Mouse (Mus musculus): ENCODE data around the gene Gm13695. TPM values are rescaled to one million over a fixed set of nuclear protein-coding genes. Genes with fewer than 3 reads are reported as not detected.
"Not testable (repeated sequence)": the region's sequence is repeated elsewhere in the genome, so short reads cannot be mapped to it uniquely, and the experiment has no call there.

Gm13695 gene
- polyA plus RNA-seq, 1 experiment from 2014 or later = not detected

DNA sequence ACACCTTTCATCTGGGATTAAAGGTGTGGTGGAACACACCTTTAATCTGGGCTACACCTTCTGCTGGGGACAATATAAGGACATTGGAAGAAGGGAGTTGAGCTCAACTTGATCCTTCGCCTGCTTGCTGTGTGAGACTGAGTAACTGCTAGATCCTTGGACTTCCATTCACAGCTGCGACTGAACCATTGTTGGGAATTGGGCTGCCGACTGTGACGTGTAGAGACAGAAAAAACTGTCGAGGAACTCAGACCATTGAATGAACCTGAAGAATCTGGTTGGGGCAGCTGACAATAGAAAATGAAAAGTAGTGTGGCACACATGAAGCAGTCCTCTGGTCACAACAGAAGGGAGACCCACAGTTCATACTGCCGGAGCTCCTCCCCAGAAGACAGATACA is 17.3 kb downstream of the Gm13695 start, which contains the start of gene Gm13697:
Gene Gm13697 (plus strand): TSS at position 301 of the 400 bp plus-strand sequence.
- H3K4me2 ChIP-seq (ENCODE audit: low read depth, low read length); H3K27me3 ChIP-seq (ENCODE audit: control insufficient read depth, insufficient read depth, low read depth, low read length); H3K9me3 ChIP-seq (replicated peaks; ENCODE audit: control insufficient read depth, low read length); ATAC-seq (ENCODE audit: low read depth); H3K36me3 ChIP-seq (ENCODE audit: control insufficient read depth, insufficient read depth); H3K4me1 ChIP-seq (ENCODE audit: control insufficient read depth, low read depth, low read length); H3K9ac ChIP-seq (ENCODE audit: low read depth, low read length); H3K27ac ChIP-seq (ENCODE audit: low read length); H3K4me3 ChIP-seq (ENCODE audit: low read depth, low read length): not testable (repeated sequence)
- WGBS (ENCODE audit: insufficient replicate concordance) = no CpG with 5 or more reads among the region's 6 CpGs

DNA sequence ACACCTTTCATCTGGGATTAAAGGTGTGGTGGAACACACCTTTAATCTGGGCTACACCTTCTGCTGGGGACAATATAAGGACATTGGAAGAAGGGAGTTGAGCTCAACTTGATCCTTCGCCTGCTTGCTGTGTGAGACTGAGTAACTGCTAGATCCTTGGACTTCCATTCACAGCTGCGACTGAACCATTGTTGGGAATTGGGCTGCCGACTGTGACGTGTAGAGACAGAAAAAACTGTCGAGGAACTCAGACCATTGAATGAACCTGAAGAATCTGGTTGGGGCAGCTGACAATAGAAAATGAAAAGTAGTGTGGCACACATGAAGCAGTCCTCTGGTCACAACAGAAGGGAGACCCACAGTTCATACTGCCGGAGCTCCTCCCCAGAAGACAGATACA is 23.1 kb downstream of the Gm13695 start, which contains the start of gene Gm13691:
Gene Gm13691 (plus strand): TSS at position 301 of the 400 bp plus-strand sequence.
- H3K27me3 ChIP-seq (ENCODE audit: control insufficient read depth, insufficient read depth, low read depth, low read length); H3K9me3 ChIP-seq (replicated peaks; ENCODE audit: control insufficient read depth, low read length); H3K4me1 ChIP-seq (ENCODE audit: control insufficient read depth, low read depth, low read length); H3K9ac ChIP-seq (ENCODE audit: low read depth, low read length); H3K36me3 ChIP-seq (ENCODE audit: control insufficient read depth, insufficient read depth); H3K27ac ChIP-seq (ENCODE audit: low read length); H3K4me2 ChIP-seq (ENCODE audit: low read depth, low read length); H3K4me3 ChIP-seq (ENCODE audit: low read depth, low read length); ATAC-seq (ENCODE audit: low read depth): not testable (repeated sequence)
- no CpG with 5 or more reads among the region's 6 CpGs for WGBS (ENCODE audit: insufficient replicate concordance)

DNA sequence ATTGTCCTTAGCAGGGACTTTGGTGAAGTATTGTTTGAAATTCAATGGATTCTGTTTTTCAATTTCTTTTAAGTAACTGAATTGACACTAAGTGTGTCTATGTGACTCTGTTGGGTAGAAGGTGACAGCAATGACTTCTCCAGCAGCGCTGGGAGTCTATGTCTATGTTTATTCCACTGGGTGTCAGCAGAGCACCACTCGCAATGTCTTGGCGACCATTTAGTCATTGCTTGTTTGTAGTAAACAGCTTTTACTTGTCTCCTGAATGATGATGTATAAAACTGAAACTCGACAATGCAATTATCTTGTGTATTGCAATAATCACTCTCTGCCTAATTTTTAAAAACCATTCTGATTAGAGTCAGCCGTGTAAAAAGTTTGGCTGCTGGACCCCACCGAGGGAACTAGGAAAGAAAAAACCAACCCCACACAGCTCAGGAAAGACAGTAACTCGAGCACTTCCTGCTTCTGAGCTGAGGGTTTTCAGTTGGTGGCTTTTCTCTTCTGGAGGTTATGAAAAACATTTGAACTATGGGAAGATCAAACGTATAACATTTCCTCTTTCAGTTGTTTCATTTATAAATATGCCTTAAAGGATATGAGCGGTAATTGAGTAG is 26.6 kb downstream of the Gm13695 start:
- not testable (repeated sequence) for H3K9ac ChIP-seq (ENCODE audit: low read depth, low read length); H3K9me3 ChIP-seq (replicated peaks; ENCODE audit: control insufficient read depth, low read length); H3K27ac ChIP-seq (ENCODE audit: low read length); H3K36me3 ChIP-seq (ENCODE audit: control insufficient read depth, insufficient read depth); H3K27me3 ChIP-seq (ENCODE audit: control insufficient read depth, insufficient read depth, low read depth, low read length); H3K4me1 ChIP-seq (ENCODE audit: control insufficient read depth, low read depth, low read length)
- peak; percentile 51; the same call in 1 of the 2 replicates for ATAC-seq (ENCODE audit: low read depth)
- Histone ChIP-seq H3K4me2 (ENCODE audit: low read depth, low read length) (peak overlapping the region; percentile 20; the same call in 1 of the 2 replicates), H3K4me3 (ENCODE audit: low read depth, low read length) (0 out of 2 replicates have a peak overlapping the region, but pooled peaks have one; percentile 6)
- WGBS (ENCODE audit: insufficient replicate concordance) = 9% methylated on average over 7 of the region's 9 CpGs

DNA sequence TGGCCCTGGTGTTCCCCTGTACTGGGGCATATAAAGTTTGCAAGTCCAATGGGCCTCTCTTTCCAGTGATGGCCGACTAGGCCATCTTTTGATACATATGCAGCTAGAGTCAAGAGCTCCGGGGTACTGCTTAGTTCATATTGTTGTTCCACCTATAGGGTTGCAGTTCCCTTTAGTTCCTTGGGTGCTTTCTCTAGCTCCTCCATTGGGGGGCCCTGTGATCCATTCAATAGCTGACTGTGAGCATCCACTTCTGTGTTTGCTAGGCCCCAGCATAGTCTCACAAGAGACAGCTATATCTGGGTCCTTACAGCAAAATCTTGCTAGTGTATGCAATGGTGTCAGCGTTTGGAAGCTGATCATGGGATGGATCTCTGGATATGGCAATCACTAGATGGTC is 27.4 kb downstream of the Gm13695 start:
- ATAC-seq (ENCODE audit: low read depth); H3K9ac ChIP-seq (ENCODE audit: low read depth, low read length); H3K27me3 ChIP-seq (ENCODE audit: control insufficient read depth, insufficient read depth, low read depth, low read length); H3K27ac ChIP-seq (ENCODE audit: low read length); H3K4me1 ChIP-seq (ENCODE audit: control insufficient read depth, low read depth, low read length); H3K4me3 ChIP-seq (ENCODE audit: low read depth, low read length); H3K36me3 ChIP-seq (ENCODE audit: control insufficient read depth, insufficient read depth); H3K4me2 ChIP-seq (ENCODE audit: low read depth, low read length); H3K9me3 ChIP-seq (replicated peaks; ENCODE audit: control insufficient read depth, low read length): not testable (repeated sequence)
- WGBS (ENCODE audit: insufficient replicate concordance) = no CpG with 5 or more reads among the region's 3 CpGs

DNA sequence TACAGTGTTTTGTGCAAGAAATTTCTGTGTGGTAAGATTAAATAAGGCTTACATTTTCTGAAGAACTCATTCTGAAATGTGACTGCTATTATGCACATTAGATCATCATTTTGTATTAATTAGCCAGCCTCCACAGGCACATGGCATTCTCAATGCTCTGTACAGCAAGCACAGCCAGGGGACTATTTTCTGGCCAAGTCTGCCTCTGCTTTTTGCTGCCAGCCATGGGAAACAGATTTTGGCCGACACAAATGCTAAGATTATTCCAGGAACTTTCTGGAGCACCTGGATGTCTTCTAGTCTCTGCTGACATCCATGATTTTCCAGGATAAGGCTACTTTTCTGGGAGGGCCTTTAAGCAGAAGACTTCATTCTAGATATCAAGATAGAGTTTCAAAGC is 41.8 kb downstream of the Gm13695 start:
- Histone ChIP-seq H3K27me3 (ENCODE audit: control insufficient read depth, insufficient read depth, low read depth, low read length) (no peaks in the 10 kb centered on the region), H3K4me3 (ENCODE audit: low read depth, low read length) (no peak overlapping the region), H3K9ac (ENCODE audit: low read depth, low read length) (no peak overlapping the region), H3K4me1 (ENCODE audit: control insufficient read depth, low read depth, low read length) (no peaks in the 10 kb centered on the region; the same call in 1 of the 2 replicates), H3K36me3 (ENCODE audit: control insufficient read depth, insufficient read depth) (no peaks in the 10 kb centered on the region), H3K4me2 (ENCODE audit: low read depth, low read length) (no peak overlapping the region), H3K9me3 (replicated peaks; ENCODE audit: control insufficient read depth, low read length) (no peaks in the 10 kb centered on the region), H3K27ac (ENCODE audit: low read length) (no peak overlapping the region)
- 49% methylated on average over 1 of the region's 1 CpGs for WGBS (ENCODE audit: insufficient replicate concordance)
- ATAC-seq (ENCODE audit: low read depth) = no peak

DNA sequence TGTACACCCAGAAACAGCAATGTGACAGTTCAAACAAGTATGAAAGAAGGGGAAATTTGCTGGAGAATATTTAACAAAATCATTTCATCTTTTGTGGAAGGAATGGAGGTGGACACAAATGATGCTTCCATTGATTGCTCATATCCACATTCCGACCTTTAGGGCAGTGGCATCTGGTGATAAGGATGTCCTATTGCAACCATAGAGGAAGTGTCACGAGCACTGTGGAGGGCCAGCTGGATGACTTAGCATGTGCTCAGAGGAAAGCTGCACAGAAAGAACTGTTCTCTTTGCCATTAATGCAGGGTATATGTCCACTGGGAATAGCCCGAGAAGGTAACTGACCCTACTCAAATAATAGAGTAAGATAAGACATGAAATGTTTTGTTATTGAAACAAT is 42.7 kb downstream of the Gm13695 start:
- H3K4me3 ChIP-seq (ENCODE audit: low read depth, low read length) = no peak overlapping the region
- H3K9me3 ChIP-seq (replicated peaks; ENCODE audit: control insufficient read depth, low read length) = no peaks in the 10 kb centered on the region
- ATAC-seq (ENCODE audit: low read depth) = no peak

DNA sequence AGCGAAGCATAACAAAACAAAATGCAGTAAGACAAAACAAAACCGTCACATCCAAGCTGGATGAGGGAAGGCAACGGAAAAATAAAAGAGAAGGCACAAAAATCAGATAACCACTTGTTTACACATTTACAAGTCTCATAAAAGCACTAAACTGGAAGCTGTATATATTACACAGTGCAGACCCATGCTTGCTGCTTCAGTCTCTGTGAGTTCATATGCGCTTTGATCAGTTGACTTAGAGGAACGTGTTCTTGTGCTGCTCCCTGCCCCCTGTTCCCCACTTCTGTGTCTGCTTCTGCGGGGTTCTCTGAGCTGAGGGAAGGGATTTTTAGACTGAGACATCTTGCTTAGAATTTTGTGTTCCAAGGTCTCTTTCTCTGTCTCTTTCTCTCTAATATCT is 47.5 kb downstream of the Gm13695 start:
- H3K4me3 ChIP-seq (ENCODE audit: low read depth, low read length) = no peak overlapping the region
- H3K27ac ChIP-seq (ENCODE audit: low read length) = no peak overlapping the region
- no peaks in the 10 kb centered on the region for H3K9me3 ChIP-seq (replicated peaks; ENCODE audit: control insufficient read depth, low read length)
- no peak overlapping the region for H3K4me2 ChIP-seq (ENCODE audit: low read depth, low read length)
- 55% methylated on average over 6 of the region's 6 CpGs for WGBS (ENCODE audit: insufficient replicate concordance)
- H3K36me3 ChIP-seq (ENCODE audit: control insufficient read depth, insufficient read depth) = no peaks in the 10 kb centered on the region
- H3K9ac ChIP-seq (ENCODE audit: low read depth, low read length) = no peak overlapping the region
- no peak for ATAC-seq (ENCODE audit: low read depth)
- H3K4me1 ChIP-seq (ENCODE audit: control insufficient read depth, low read depth, low read length) = peaks cover 5% of the 10 kb centered on the region; the same call in 1 of the 2 replicates
- no peaks in the 10 kb centered on the region for H3K27me3 ChIP-seq (ENCODE audit: control insufficient read depth, insufficient read depth, low read depth, low read length)

More for the DNA sequence above, 42.7 kb downstream of the Gm13695 start:
- 13% methylated on average over 3 of the region's 3 CpGs for WGBS (ENCODE audit: insufficient replicate concordance)
- H3K4me2 ChIP-seq (ENCODE audit: low read depth, low read length) = no peak overlapping the region
- H3K27me3 ChIP-seq (ENCODE audit: control insufficient read depth, insufficient read depth, low read depth, low read length) = no peaks in the 10 kb centered on the region
- H3K27ac ChIP-seq (ENCODE audit: low read length) = no peak overlapping the region
- H3K9ac ChIP-seq (ENCODE audit: low read depth, low read length) = no peak overlapping the region
- no peaks in the 10 kb centered on the region; the same call in 1 of the 2 replicates for H3K4me1 ChIP-seq (ENCODE audit: control insufficient read depth, low read depth, low read length)
- H3K36me3 ChIP-seq (ENCODE audit: control insufficient read depth, insufficient read depth) = no peaks in the 10 kb centered on the region

DNA sequence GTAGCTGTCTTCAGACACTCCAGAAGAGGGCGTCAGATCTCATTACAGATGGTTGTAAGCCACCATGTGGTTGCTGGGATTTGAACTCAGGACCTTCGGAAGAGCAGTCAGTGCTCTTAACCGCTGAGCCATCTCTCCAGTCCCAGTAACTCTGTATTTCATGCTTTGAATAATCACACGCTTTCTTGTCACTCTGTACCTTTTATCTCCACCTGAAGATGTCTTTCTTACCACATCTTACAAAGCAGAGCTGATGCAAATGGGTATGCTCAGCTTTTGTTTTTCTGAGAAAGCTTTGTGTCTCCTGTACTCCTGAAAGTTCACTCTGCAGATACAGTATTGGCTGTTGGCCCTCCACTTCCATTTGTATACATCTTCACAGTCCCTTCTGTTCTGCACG is 49.2 kb downstream of the Gm13695 start:
- not testable (repeated sequence) for H3K27me3 ChIP-seq (ENCODE audit: control insufficient read depth, insufficient read depth, low read depth, low read length); H3K9ac ChIP-seq (ENCODE audit: low read depth, low read length); H3K4me1 ChIP-seq (ENCODE audit: control insufficient read depth, low read depth, low read length); H3K4me3 ChIP-seq (ENCODE audit: low read depth, low read length); H3K9me3 ChIP-seq (replicated peaks; ENCODE audit: control insufficient read depth, low read length); ATAC-seq (ENCODE audit: low read depth); H3K27ac ChIP-seq (ENCODE audit: low read length); H3K36me3 ChIP-seq (ENCODE audit: control insufficient read depth, insufficient read depth); H3K4me2 ChIP-seq (ENCODE audit: low read depth, low read length)
- 63% methylated on average over 5 of the region's 5 CpGs for WGBS (ENCODE audit: insufficient replicate concordance)

DNA sequence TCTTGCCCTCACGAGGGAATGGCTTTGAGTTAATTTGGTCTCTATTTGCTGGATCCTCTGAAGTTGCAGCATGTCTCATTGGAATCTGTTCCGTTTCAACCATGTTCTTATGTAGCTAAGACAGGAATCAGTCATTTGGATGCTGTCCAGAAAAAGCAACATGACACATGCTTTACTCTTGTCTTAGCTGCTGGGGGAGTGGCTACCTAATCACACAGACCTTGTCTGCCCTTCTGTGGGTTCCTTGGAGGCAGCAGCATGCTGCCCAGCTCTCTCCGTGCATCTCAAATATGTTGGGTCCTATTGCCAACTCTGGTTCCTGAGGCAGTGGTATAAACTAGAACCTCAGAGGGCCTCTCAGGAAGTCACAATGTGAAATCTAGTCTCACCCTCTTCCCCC is 51.2 kb downstream of the Gm13695 start:
- WGBS (ENCODE audit: insufficient replicate concordance) = 37% methylated on average over 3 of the region's 3 CpGs
- peak; percentile 35; the same call in 1 of the 2 replicates for ATAC-seq (ENCODE audit: low read depth)

More for the DNA sequence above, 51.2 kb downstream of the Gm13695 start:
- no peak overlapping the region for H3K4me3 ChIP-seq (ENCODE audit: low read depth, low read length)
- H3K36me3 ChIP-seq (ENCODE audit: control insufficient read depth, insufficient read depth) = no peaks in the 10 kb centered on the region
- peaks cover 8% of the 10 kb centered on the region for H3K4me1 ChIP-seq (ENCODE audit: control insufficient read depth, low read depth, low read length)
- no peaks in the 10 kb centered on the region for H3K9me3 ChIP-seq (replicated peaks; ENCODE audit: control insufficient read depth, low read length)
- no peaks in the 10 kb centered on the region for H3K27me3 ChIP-seq (ENCODE audit: control insufficient read depth, insufficient read depth, low read depth, low read length)
- no peak overlapping the region for H3K27ac ChIP-seq (ENCODE audit: low read length)
- no peak overlapping the region for H3K9ac ChIP-seq (ENCODE audit: low read depth, low read length)
- H3K4me2 ChIP-seq (ENCODE audit: low read depth, low read length) = no peak overlapping the region
